Mouse (Mus musculus) stomach, embryonic 15.5 days (tissue): Measurements from ENCODE around the gene Zfp882. TPM values are rescaled to one million over a fixed set of nuclear protein-coding genes. Genes with fewer than 3 reads are reported as not detected.
"Not testable (repeated sequence)": the region's sequence is repeated elsewhere in the genome, so short reads cannot be mapped to it uniquely, and the experiment has no call there.

Experiments used
- ATAC-seq: fragments of 200-750 bp; cut with Nextera tagmentation; 2 replicates; pipeline ENCODE4 v1.8.0; 2017; ENCODE audit warnings: low read depth, moderate number of reproducible peaks, moderate TSS enrichment; ENCODE audit not compliant: insufficient read depth, low FRiP score
- H3K27ac ChIP-seq: fragments of 300-500 bp; sonication (generic); 2 replicates; pipeline ENCODE4 v1.5.1; 2015; ENCODE audit warnings: mild to moderate bottlenecking, inconsistent platforms
- H3K27me3 ChIP-seq: fragments of 300-500 bp; sonication (generic); replicated peaks from 2 replicates; pipeline ENCODE4 v1.6.1; 2015; ENCODE audit warnings: inconsistent platforms
- H3K36me3 ChIP-seq: fragments of 300-500 bp; sonication (generic); 2 replicates; pipeline ENCODE4 v1.6.1; 2015; ENCODE audit warnings: inconsistent platforms
- H3K4me1 ChIP-seq: fragments of 300-500 bp; sonication (generic); 2 replicates; pipeline ENCODE4 v1.6.1; 2015; ENCODE audit warnings: inconsistent platforms
- H3K4me2 ChIP-seq: fragments of 300-500 bp; sonication (generic); 2 replicates; pipeline ENCODE4 v1.6.1; 2015; ENCODE audit warnings: mild to moderate bottlenecking, inconsistent platforms
- H3K4me3 ChIP-seq: fragments of 300-500 bp; sonication (generic); replicated peaks from 2 replicates; pipeline ENCODE4 v1.5.1; 2015; ENCODE audit warnings: inconsistent platforms
- H3K9ac ChIP-seq: fragments of 300-500 bp; sonication (generic); 2 replicates; pipeline ENCODE4 v1.6.1; 2015; ENCODE audit warnings: inconsistent platforms
- H3K9me3 ChIP-seq: fragments of 300-500 bp; sonication (generic); 2 replicates; pipeline ENCODE4 v1.6.1; 2016; ENCODE audit warnings: inconsistent platforms
- WGBS: fragments of 180-500 bp; shearing (Covaris S2); methylation state at CpG from one replicate; pipeline ENCODE4 v1.1.7; 2015; 5-methylcytosine and 5-hydroxymethylcytosine counted together
- polyA plus RNA-seq: library from polyadenylated mRNA; unstranded; fragments of >200 nt; fragmentation: Nextera tagmentation; extraction: Ambion mirVana; gene quantifications from 2 replicates; pipeline ENCODE4 v1.2.1, GENCODE M21; 2015

Zfp882 gene
- polyA plus RNA-seq, 1 experiment from 2014 or later: 5.3 TPM

DNA sequence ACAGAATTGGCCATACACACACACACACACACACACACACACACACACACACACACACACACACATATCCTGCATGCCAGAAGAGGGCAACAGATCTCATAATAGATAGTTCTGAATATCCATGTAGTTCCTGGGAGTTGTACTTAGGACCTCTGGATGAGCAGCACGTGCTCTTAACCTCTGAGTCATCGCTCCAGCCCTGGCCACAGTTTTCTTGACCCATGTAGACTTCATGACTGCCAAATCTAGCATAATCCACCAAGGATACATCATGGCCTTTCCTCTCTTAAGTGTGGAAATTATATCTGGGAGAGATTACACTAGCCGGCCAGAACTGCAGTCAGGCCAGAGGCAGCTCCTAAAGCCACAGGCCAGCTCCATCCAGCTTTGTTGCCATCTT, 18.1 kb downstream of the Zfp882 start:
- Histone ChIP-seq H3K4me1 (no peaks in the 10 kb centered on the region), H3K9me3 (no peaks in the 10 kb centered on the region), H3K27me3 (no peaks in the 10 kb centered on the region), H3K9ac (no peak overlapping the region), H3K4me3 (no peak overlapping the region), H3K27ac (no peak overlapping the region), H3K4me2 (no peak overlapping the region), H3K36me3 (peaks cover 24% of the 10 kb centered on the region)
- ATAC-seq: no peak
- WGBS: 98% methylated on average over 3 of the region's 3 CpGs

DNA sequence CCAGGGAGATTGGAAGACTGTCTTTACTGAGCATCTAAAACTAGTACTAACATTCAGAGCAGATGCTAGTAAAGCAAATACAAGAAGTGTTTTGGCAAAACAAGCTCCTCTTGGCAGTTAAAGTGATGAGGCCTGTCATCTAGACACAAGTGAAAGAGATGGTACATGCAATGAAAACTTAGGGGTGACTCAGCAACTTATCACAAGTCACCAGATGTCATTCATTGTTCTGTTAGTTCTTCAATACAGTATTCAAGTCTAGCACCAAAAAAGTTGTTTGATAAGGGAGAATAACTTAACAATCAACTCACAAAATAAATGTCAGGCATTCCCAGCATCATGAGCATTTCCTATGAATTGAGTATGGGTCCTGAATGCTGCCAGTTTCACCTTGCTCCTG, 19.4 kb downstream of the Zfp882 start:
- Histone ChIP-seq H3K4me3 (no peak overlapping the region), H3K9me3 (no peaks in the 10 kb centered on the region), H3K27ac (no peak overlapping the region), H3K4me2 (no peak overlapping the region), H3K36me3 (peaks cover 26% of the 10 kb centered on the region), H3K27me3 (no peaks in the 10 kb centered on the region), H3K9ac (no peak overlapping the region), H3K4me1 (no peaks in the 10 kb centered on the region)
- no peak for ATAC-seq

DNA sequence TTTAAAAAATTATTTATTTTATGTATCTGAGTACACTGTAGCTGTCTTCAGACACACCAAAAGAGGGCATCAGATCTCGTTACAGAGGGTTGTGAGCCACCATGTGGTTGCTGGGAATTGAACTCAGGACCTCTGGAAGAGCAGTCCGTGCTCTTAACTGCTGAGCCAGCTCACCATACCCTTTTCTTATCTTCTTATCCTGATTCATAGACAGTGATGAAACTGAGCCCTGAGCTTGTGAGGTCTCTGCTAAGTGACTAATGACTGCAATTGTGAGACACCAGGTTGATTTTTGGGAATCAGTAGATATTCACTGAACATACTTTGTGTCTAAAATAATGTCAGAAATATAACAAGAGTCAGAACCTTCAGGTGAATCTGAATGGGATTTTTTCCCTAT, 29.6 kb downstream of the Zfp882 start:
- H3K9ac ChIP-seq, H3K27me3 ChIP-seq, H3K4me2 ChIP-seq, H3K9me3 ChIP-seq, H3K4me1 ChIP-seq, H3K4me3 ChIP-seq, H3K27ac ChIP-seq, ATAC-seq: not testable (repeated sequence)
- H3K36me3 ChIP-seq: peaks cover 11% of the 10 kb centered on the region; the same call in 1 of the 2 replicates
- 78% methylated on average over 2 of the region's 2 CpGs for WGBS

DNA sequence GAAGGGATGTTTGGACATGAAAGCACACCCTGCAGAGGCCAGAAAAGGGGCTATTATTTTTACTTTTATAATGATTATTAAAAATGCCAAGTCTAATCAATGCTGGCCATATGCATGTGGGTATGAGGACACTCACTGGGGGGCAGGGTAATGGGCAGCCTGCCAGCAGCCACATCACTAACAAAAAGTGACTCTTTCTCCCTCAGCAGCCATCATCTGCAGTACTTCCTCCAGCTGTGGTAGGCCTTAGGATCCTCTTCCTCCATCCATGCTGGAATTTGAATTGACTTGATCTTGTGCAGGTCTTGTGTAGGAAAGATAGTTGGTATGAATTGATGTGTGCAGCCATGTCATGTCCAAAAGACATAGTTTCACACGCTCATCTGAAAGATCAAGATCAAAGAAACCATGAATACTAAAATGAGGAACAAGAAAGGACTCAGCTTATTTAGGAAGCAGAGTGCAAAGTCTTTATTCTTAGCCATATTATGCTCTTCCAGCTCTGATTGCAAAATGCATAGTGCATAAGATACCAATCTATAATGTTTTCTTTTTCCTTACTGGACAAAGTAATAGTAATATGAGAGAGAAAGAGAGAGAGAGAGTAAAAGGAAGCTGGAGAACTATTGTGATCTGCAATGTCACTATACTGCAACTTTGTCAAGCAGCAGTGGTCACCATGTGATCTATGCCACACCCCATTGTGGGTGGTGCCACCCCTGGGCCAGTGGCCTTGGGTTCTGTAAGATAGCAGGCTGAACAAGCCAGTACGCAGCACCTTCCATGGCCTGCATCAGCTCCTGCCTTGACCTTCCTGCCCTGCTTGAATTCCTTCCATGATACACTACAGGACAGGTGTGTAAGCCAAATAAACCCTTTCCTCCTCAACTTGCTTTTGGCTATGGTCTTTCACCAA, 32.1 kb downstream of the Zfp882 start:
- Histone ChIP-seq H3K9ac (no peak overlapping the region), H3K9me3 (no peaks in the 10 kb centered on the region), H3K36me3 (no peaks in the 10 kb centered on the region), H3K4me1 (no peaks in the 10 kb centered on the region), H3K4me3 (no peak overlapping the region), H3K4me2 (no peak overlapping the region), H3K27ac (no peak overlapping the region), H3K27me3 (no peaks in the 10 kb centered on the region)
- peak; percentile 58; the same call in 1 of the 2 replicates for ATAC-seq
- WGBS: 78% methylated on average over 2 of the region's 2 CpGs

DNA sequence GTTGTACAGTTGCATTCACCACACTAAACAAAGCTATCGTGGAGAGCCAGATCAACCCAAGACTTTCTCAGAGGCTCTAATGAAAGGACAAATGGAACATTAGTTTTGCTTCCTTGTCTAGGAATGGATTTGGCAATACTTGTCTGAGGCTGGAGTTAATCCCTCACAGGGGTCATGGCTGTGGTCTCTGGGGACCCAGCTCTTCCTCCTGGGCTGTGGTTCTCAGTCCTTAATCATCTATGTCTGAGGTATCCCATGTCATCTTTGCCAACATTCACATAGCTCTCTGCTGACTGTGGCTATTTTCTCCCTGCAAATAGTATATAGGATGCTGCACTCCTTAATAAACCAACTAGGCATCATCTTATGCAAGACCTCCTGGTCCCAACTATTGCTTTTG, 33.4 kb downstream of the Zfp882 start:
- no peaks in the 10 kb centered on the region for H3K4me1 ChIP-seq
- no peak overlapping the region for H3K27ac ChIP-seq
- H3K4me3 ChIP-seq: no peak overlapping the region
- no peak overlapping the region for H3K4me2 ChIP-seq
- no peak overlapping the region for H3K9ac ChIP-seq
- 77% methylated on average over 1 of the region's 1 CpGs for WGBS
- no peak for ATAC-seq
- H3K36me3 ChIP-seq: no peaks in the 10 kb centered on the region
- H3K27me3 ChIP-seq: no peaks in the 10 kb centered on the region
- H3K9me3 ChIP-seq: no peaks in the 10 kb centered on the region

DNA sequence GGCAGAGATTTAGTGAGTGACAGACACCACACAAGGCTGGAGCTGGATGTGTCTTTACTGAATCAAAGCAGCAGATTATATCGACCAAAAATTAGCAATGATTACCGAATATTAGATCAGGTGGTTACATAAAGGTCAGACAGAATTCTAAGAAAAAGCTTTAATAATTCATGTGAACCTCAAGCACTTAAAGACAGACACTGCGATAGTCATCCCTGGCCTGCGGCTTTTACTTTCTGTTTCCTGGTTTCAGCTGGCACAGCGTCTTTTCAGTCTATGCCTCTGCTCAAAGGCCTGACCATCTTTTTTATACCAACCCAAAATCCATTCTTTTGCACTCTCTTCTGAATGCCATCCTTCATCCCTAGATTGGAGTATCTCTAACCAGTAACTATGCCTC, 40.2 kb downstream of the Zfp882 start:
- ATAC-seq: no peak
- WGBS: 88% methylated on average over 5 of the region's 5 CpGs
- no peaks in the 10 kb centered on the region for H3K27me3 ChIP-seq
- H3K36me3 ChIP-seq: no peaks in the 10 kb centered on the region
- no peak overlapping the region for H3K9ac ChIP-seq
- H3K27ac ChIP-seq: no peak overlapping the region
- peaks cover 5% of the 10 kb centered on the region; the same call in 1 of the 2 replicates for H3K4me1 ChIP-seq
- no peak overlapping the region for H3K4me3 ChIP-seq
- no peaks in the 10 kb centered on the region for H3K9me3 ChIP-seq
- H3K4me2 ChIP-seq: no peak overlapping the region

DNA sequence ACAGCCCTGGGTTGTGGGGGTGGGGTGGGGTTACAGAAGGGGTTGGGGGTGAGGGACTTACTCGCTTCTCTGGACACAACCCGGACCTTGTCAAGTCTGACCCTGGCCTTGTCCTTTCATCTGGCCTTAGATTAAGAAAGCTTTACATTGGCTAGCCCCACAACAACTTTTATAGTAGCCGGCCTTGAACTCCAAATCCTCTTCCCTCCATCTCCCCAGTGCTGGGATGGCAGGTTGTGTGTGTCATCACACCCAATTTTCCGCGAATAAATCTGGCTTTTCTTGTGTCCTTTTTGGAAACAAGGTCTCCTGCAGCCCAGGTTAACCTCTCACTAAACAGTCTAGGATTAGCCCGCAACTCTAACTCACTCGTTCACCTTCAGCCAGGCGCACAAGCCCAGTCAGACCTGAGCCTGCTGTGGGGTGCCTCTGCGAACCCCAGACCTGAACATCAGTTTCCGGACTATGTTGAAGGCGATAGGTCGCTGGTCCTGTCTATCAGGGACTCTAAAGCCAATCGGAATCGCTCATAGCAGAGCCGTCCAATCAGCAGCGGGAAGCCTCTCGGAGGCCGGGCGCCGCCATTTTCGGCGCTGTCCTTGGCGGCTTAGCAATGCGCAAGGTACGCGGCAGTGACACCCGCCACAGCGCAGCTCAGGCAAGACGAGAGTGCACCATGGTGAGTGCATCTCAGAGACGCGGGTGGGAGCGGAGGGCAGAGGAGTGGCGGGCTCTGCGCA, 42.2 kb downstream of the Zfp882 start, which contains the start of gene Zfp961:
TSS of gene Zfp961 (plus strand) at position 557 of the 740 bp plus-strand sequence.
- H3K27me3 ChIP-seq: no peaks in the 10 kb centered on the region
- peak within 1 kb of the TSS; percentile 63 for H3K4me2 ChIP-seq
- no peaks in the 10 kb centered on the region for H3K9me3 ChIP-seq
- peaks cover 5% of the 10 kb centered on the region; the same call in 1 of the 2 replicates for H3K4me1 ChIP-seq
- H3K4me3 ChIP-seq: peak within 1 kb of the TSS; percentile 83
- 4% methylated on average over 34 of the region's 34 CpGs for WGBS
- H3K36me3 ChIP-seq: peaks cover 9% of the 10 kb centered on the region; the same call in 1 of the 2 replicates
- H3K27ac ChIP-seq: peak within 1 kb of the TSS; percentile 85
- H3K9ac ChIP-seq: peak within 1 kb of the TSS; percentile 78
- peak; percentile 100 for ATAC-seq

DNA sequence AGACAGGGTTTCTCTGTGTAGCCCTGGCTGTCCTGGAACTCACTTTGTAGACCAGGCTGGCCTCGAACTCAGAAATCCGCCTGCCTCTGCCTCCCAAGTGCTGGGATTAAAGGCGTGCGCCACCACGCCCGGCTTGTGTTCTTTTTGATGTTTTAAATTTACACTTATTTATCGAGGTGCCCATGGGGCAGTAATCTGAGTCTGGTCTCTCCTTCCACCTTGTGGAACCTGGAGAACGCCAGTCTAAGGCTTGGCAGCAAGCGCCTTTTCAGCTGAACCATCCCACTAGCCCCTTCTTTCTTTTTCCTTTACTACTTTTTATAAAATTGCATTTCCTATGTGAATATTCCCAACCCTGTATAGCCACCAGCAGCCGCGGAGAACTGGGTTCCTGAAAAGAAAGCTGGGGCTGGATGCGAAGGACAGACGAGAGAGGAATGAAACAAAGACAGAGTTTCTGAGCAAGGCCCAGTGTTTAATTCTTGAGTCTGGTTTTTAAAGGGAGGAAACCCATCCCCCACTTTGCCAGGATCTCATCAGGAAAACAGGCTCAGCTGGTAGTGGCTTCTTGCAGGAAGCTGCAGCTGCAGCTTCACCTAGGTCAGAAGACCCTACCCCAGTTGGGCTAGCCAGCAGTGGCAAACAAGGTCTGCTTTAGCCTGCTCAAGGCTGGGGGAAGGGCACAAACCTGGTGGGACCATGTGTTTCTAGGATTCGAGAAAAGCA, 43.2 kb downstream of the Zfp882 start:
- Histone ChIP-seq H3K27ac (0 out of 2 replicates have a peak overlapping the region, but pooled peaks have one; percentile 36), H3K4me3 (peak overlapping the region; percentile 83), H3K9ac (peak overlapping the region; percentile 32; the same call in 1 of the 2 replicates)

DNA sequence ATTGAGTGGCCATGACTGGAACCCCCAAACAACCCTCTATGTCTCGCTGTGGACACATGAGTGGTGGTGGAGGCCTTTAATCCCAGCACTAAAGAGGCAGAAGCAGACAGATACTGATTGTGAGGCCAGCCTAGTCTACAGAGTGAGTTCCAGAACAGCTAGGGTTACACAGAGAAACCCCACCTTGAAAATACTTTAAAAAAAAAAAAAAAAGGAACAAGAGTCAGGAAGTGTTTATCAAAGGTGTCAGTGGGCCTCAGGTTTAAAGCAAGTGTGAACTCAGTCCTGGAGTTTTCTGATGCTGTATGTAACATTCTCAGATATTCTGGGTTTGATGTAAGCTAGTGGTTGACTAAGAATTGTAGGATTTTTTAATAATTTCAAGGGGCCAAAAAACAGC, 44.1 kb downstream of the Zfp882 start:
- 76% methylated on average over 1 of the region's 1 CpGs for WGBS

More for the DNA sequence above, 43.2 kb downstream of the Zfp882 start:
- 22% methylated on average over 14 of the region's 14 CpGs for WGBS
- Histone ChIP-seq H3K4me2 (peak overlapping the region; percentile 63), H3K9me3 (no peaks in the 10 kb centered on the region), H3K36me3 (peaks cover 9% of the 10 kb centered on the region; the same call in 1 of the 2 replicates), H3K4me1 (peaks cover 5% of the 10 kb centered on the region; the same call in 1 of the 2 replicates), H3K27me3 (no peaks in the 10 kb centered on the region)
- no peak for ATAC-seq

DNA sequence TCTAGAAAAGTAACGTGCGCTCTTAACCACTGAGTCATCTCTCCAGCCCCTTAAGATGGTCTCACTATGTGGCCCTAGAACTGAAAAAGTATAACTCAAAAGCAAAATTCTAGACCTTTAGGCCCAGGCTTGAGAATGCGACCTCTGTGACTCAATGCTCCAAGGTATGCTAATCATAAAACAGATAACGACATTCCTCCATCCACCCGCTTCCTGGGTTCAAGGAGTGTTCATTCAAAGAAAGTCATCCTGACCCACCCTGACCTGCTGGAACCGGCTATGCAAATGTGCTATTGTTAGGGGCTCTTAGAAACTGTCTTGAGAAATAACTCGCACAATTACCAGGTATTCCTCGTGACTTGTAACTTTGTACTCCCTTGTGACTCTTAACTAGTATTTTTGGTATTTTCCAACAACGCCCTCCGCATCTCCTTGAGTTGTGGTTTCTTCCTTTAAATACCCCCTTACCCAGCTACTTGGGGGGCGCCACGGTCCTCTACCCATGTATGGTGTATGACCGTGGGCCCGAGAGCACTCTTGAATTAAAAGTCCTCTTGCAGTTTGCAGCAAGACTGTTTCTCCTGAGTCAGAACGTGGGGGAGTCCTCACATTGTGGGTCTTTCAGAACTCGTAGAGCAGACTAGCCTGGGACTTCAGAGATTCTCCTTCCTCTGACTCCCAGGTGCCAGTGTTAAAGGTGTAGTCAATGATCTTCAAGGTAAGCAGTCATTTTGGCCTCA, 44.7 kb downstream of the Zfp882 start:
- H3K36me3 ChIP-seq, H3K27me3 ChIP-seq, H3K27ac ChIP-seq, H3K4me1 ChIP-seq, H3K4me3 ChIP-seq, H3K4me2 ChIP-seq, H3K9ac ChIP-seq, H3K9me3 ChIP-seq, ATAC-seq: not testable (repeated sequence)
- WGBS: 92% methylated on average over 16 of the region's 16 CpGs

More for the DNA sequence above, 44.1 kb downstream of the Zfp882 start:
- H3K4me3 ChIP-seq: no peak overlapping the region
- H3K9ac ChIP-seq: no peak overlapping the region
- ATAC-seq: no peak
- H3K36me3 ChIP-seq: peaks cover 9% of the 10 kb centered on the region; the same call in 1 of the 2 replicates
- H3K9me3 ChIP-seq: no peaks in the 10 kb centered on the region
- no peak overlapping the region for H3K27ac ChIP-seq
- H3K4me1 ChIP-seq: peaks cover 5% of the 10 kb centered on the region; the same call in 1 of the 2 replicates
- H3K4me2 ChIP-seq: peak overlapping the region; percentile 63; the same call in 1 of the 2 replicates
- no peaks in the 10 kb centered on the region for H3K27me3 ChIP-seq

DNA sequence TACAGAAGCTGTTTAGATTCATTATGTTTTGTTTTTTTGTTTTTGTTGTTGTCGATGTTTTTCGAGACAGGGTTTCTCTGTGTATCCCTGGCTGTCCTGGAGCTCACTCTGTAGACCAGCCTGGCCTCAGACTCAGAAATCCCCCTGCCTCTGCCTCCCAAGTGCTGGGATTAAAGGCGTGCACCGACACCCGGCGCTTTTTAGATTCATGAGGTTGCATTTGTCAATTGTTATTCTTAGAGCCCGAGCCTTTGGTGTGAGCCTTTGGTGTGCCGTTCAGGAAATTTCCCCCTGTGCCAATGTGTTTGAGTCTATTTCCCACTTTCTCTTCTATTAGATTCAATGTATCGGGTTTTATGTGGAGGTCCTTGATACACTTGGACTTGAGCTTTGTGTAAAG, 46.3 kb downstream of the Zfp882 start:
- 96% methylated on average over 9 of the region's 9 CpGs for WGBS
- H3K36me3 ChIP-seq: peaks cover 9% of the 10 kb centered on the region; the same call in 1 of the 2 replicates
- H3K4me3 ChIP-seq: no peak overlapping the region
- peaks cover 5% of the 10 kb centered on the region; the same call in 1 of the 2 replicates for H3K4me1 ChIP-seq
- H3K9me3 ChIP-seq: no peaks in the 10 kb centered on the region
- ATAC-seq: no peak
- H3K9ac ChIP-seq: no peak overlapping the region
- H3K4me2 ChIP-seq: no peak overlapping the region
- H3K27ac ChIP-seq: no peak overlapping the region
- H3K27me3 ChIP-seq: no peaks in the 10 kb centered on the region
